Mouse (Mus musculus) C2C12 (cell line): ENCODE measurements around the gene Tkt. TPM values are rescaled to one million over a fixed set of nuclear protein-coding genes. Genes with fewer than 3 reads are reported as not detected.

Experiments
- H3K27me3 ChIP-seq: one replicate; pipeline ENCODE4 v1.6.1; 2011; ENCODE audit not compliant: control insufficient read depth, insufficient read depth, insufficient read length
- H3K36me3 ChIP-seq: one replicate; pipeline ENCODE4 v1.6.1; 2011; ENCODE audit not compliant: control insufficient read depth, insufficient read depth
- H3K4me3 ChIP-seq: one replicate; pipeline ENCODE4 v1.5.1; 2011; ENCODE audit warnings: mild to moderate bottlenecking, control low read depth; ENCODE audit not compliant: poor library complexity, insufficient read depth, severe bottlenecking
- H3K79me2 ChIP-seq: one replicate; pipeline ENCODE4 v1.6.1; 2011; ENCODE audit not compliant: control insufficient read depth, insufficient read depth
- H3K79me3 ChIP-seq: one replicate; pipeline ENCODE4 v1.6.1; 2011; ENCODE audit warnings: low read depth, control low read depth
- H3ac ChIP-seq: one replicate; pipeline ENCODE3; 2011; ENCODE audit warnings: low read depth; ENCODE audit not compliant: control insufficient read depth, insufficient read length
- CEBPB ChIP-seq: IDR thresholded peaks from one replicate; pipeline ENCODE4 v1.6.1; 2011; ENCODE audit warnings: low read depth, mild to moderate bottlenecking, control low read depth, moderate library complexity
- CTCF ChIP-seq: IDR thresholded peaks from one replicate; pipeline ENCODE4 v1.5.1; 2011; ENCODE audit not compliant: control insufficient read depth, insufficient read depth, insufficient read length
- FOSL1 ChIP-seq: IDR thresholded peaks from one replicate; pipeline ENCODE4 v1.8.0; 2011; ENCODE audit warnings: mild to moderate bottlenecking, low read length; ENCODE audit not compliant: poor library complexity, insufficient read depth, severe bottlenecking
- MAX ChIP-seq: IDR thresholded peaks from one replicate; pipeline ENCODE4 v1.6.1; 2011; ENCODE audit warnings: mild to moderate bottlenecking, control low read depth
- MYOD1 ChIP-seq: IDR thresholded peaks from one replicate; pipeline ENCODE4 v1.6.1; 2011; ENCODE audit warnings: low read depth; ENCODE audit not compliant: control insufficient read depth, insufficient read length
- MYOG ChIP-seq: IDR thresholded peaks from one replicate; pipeline ENCODE4 v1.6.1; 2011; ENCODE audit not compliant: control insufficient read depth, insufficient read length; ENCODE audit errors: extremely low read depth
- USF1 ChIP-seq: IDR thresholded peaks from one replicate; pipeline ENCODE4 v1.6.1; 2011; ENCODE audit warnings: low read depth, mild to moderate bottlenecking, control low read depth, moderate library complexity
- long read RNA-seq, 2 experiments: library from polyadenylated mRNA; unstranded; transcript quantifications; one replicate each; pipeline ENCODE4 v2.0.0; 2019 to 2020
- polyA plus RNA-seq: library from polyadenylated mRNA; unstranded; fragments of >200 nt; fragmentation: generic; extraction: Trizol; gene quantifications from one replicate; pipeline ENCODE4 v1.2.1, GENCODE M21; 2012; ENCODE audit warnings: missing spikeins

The Tkt gene
- polyA plus RNA-seq: 86.5 TPM
- long read RNA-seq, experiment 1, transcript Tkt-201 (14 exons, 3,223 nt): major isoform, 47 of 72 reads
- long read RNA-seq, experiment 1, partial matches to known transcripts: 14 of 72 reads
- long read RNA-seq, experiment 1, other reads (novel, unspliced or antisense): 10 of 72 reads
- long read RNA-seq, experiment 2, transcript Tkt-201 (14 exons, 3,223 nt): major isoform, 335 of 393 reads
- long read RNA-seq, experiment 2, partial matches to known transcripts: 8 of 393 reads
- long read RNA-seq, experiment 2, other reads (novel, unspliced or antisense): 50 of 393 reads

DNA sequence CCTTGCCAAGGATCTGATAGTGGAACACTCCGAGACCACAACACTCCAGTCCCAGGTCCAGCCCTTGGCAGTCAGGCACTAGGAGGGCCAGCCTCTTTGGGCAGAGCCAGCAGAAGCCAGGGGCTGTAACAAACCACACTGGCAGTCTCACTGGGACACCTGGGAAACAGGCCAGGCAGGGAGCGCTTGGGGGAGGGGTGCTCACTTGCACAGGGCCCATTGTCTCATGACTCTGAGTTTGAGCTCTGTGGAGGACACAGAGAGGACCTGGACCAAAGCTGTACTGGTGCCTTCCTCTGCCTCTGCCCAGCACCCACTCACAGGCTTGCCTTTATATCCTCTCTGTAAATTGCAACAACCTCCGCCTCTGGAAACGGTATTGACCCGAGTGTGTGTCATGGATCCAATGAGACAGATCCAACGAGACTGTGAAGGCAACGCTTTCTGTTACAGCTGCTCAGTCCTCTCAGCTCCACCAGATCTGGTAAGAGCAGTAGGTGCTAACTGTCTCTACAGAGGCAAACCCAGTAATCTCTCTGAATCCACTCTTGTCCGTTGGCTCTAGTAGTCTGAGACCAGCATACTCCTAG, at the start of gene Tkt:
TSS of gene Tkt (plus strand) at position 229 of the 590 bp plus-strand sequence.
- Histone ChIP-seq H3K27me3 (no peaks in the 10 kb centered on the region), H3K79me3 (peaks cover 37% of the 10 kb centered on the region), H3ac (peak within 1 kb of the TSS; percentile 96), H3K4me3 (peak within 1 kb of the TSS; percentile 69), H3K36me3 (peaks cover 13% of the 10 kb centered on the region), H3K79me2 (peaks cover 42% of the 10 kb centered on the region)
- TF ChIP-seq USF1: no peak

DNA sequence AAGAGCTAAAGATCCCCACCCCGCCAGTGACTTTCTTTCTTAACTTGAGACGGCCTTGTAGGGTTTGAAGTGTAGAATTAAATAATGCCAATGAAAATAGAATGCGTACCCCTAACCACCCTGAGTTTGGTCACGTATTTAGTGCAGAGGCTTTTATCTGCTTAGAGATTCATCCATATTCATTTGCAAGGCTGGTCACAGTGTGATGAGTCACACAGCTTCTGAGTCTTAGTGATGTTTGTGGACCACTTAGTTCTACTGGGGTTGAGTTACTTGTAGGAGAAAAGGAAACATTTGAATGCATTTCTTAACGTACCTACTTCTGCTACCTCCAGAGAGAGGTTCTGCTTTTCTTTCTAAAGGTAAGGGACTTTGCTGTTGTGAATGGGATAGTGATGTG, 43.2 kb upstream of the Tkt start:
- peaks cover 50% of the 10 kb centered on the region for H3K36me3 ChIP-seq

DNA sequence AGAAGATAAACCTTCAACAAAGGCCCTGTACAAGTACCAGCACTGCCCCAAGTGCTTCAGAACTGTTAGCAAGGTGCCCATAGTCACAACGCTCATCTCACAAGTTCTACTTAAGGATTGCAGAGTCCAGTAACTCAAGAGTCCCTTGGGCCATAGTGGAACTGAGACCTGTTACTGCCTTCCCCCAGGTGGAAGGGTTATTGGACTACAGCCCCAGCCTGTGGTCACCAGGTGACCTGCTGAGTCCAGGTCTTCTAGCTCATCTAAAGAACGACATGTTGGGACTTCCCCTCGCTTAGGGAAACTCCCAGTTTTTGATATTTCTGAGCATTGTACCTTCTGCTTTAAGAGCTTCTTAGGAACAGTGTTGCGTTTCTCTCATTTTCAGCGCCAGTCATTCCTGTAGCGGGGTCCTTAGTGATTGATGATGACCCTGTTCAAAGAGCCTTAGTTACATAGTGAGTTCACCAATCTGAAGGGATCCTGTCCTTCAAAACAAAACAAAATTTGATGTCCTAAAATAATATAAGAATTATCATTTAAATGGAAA, 37.9 kb upstream of the Tkt start:
- Histone ChIP-seq H3K79me2 (no peaks in the 10 kb centered on the region), H3K27me3 (no peaks in the 10 kb centered on the region), H3K4me3 (no peak overlapping the region), H3K79me3 (no peaks in the 10 kb centered on the region), H3ac (no peak overlapping the region), H3K36me3 (peaks cover 54% of the 10 kb centered on the region)
- no peak for TF ChIP-seq CTCF
- no peak for TF ChIP-seq MYOG
- no peak for TF ChIP-seq MYOD1
- no peak for TF ChIP-seq USF1
- no peak for TF ChIP-seq MAX
- no peak for TF ChIP-seq FOSL1
- TF ChIP-seq CEBPB: no peak

More for the DNA sequence above, 43.2 kb upstream of the Tkt start:
- TF ChIP-seq USF1 (no peak), MYOG (no peak), CTCF (no peak), MYOD1 (no peak), MAX (no peak), CEBPB (no peak), FOSL1 (no peak)
- H3K79me3 ChIP-seq: no peaks in the 10 kb centered on the region
- no peaks in the 10 kb centered on the region for H3K27me3 ChIP-seq
- H3K4me3 ChIP-seq: no peak overlapping the region
- no peaks in the 10 kb centered on the region for H3K79me2 ChIP-seq
- H3ac ChIP-seq: no peak overlapping the region

DNA sequence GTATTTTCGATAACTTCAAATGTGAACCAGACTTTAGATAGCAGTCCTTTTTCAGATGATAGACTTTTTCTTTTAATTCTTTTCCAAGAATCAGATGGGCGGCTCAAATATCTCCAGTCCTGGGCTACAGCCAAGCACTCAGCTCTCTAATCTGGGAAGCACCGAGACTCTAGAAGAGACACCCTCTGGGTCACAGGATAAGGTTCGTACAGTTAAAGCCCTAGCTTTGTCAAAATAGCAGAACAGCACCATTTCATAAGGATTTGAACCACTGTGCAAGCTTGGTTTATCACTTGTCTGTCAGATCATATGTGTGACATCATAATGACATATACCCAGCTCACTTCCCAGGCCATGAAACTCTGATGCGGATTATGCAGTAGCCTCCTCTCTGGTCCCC, 35.3 kb upstream of the Tkt start:
- Histone ChIP-seq H3K4me3 (no peak overlapping the region), H3ac (no peak overlapping the region), H3K27me3 (no peaks in the 10 kb centered on the region), H3K79me3 (no peaks in the 10 kb centered on the region), H3K36me3 (peaks cover 56% of the 10 kb centered on the region), H3K79me2 (no peaks in the 10 kb centered on the region)
- TF ChIP-seq CEBPB (no peak), MYOD1 (no peak), MYOG (no peak), MAX (no peak), USF1 (no peak), FOSL1 (no peak), CTCF (no peak)

DNA sequence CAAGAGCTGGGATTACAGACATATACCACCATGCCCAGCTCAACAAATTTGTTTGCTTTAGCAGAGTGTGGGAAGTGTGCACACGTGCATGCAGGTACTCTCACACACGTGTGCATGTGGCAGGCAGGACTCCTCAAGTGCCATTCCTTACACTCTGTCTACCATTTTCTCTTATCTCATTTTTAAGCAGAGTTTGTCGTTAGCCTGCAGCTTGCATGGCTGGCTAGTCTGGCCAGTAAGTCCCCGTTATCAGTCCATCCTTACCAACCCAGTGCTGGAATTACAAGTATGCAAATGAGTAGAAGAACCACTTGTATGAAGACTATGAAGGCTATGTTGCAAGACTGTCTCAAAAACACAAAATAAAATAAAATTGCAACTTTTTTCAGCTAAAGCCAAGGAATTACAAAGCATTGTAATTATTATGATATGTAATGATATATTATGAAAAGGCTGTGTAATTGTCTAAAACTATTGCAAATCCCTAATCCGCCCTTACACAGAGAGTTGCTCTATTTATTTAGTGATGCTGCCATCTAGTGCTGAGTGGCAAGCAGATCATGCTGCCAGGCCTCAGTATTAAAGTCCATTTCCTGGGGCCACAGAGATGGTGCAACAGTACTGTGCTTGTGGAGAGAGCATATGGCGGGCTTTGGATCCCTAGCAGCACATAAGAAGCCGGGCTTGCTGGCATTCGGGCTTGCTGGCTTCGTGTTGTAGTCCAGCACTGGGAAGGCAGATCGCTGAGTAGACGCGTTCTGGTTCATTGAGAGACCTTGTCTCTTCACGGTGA, 32.0 kb upstream of the Tkt start:
- Histone ChIP-seq H3K27me3 (no peaks in the 10 kb centered on the region), H3ac (no peak overlapping the region), H3K79me2 (no peaks in the 10 kb centered on the region), H3K79me3 (no peaks in the 10 kb centered on the region), H3K36me3 (peaks cover 50% of the 10 kb centered on the region), H3K4me3 (no peak overlapping the region)
- TF ChIP-seq MAX (peak; percentile 35), USF1 (no peak)
